Mouse (Mus musculus) megakaryocyte-erythroid progenitor cell, adult 5-6 weeks (primary cell): ENCODE results near the gene Dcaf1. TPM values are rescaled to one million over a fixed set of nuclear protein-coding genes. Genes with fewer than 3 reads are reported as not detected.

Experiments used
- ATAC-seq: replicated peaks from 2 replicates; pipeline ENCODE4 v1.8.0; 2016; ENCODE audit warnings: mild to moderate bottlenecking, inconsistent platforms; ENCODE audit not compliant: severe bottlenecking, poor library complexity, low FRiP score, low TSS enrichment
- total RNA-seq, 2 experiments: library from RNA; stranded (forward) in 1 of 2; stranded (reverse) in 1 of 2; fragments of 200-1000, 215-1000 nt in 1 of 2; fragments of >200 nt in 1 of 2; fragmentation: Nextera tagmentation in 1 of 2; gene quantifications; 2 replicates each; pipeline ENCODE4 v1.2.3; 2014 to 2017

Gene Dcaf1
- total RNA-seq, 2 experiments from 2014 or later, result 65.4 to 135 TPM

- ATAC-seq, result no peak
Observed at GRCm38 (mm10) chr9:106898901-106899300, 77.2 kb downstream of the Dcaf1 start.

GRCm38 (mm10) chr9:106901596-106901995 lies 79.9 kb downstream of the Dcaf1 start:
- ATAC-seq, result no peak

- no peak; the same call in 1 of the 2 replicates for ATAC-seq
Observed at GRCm38 (mm10) chr9:106903099-106903790, 81.6 kb downstream of the Dcaf1 start.

GRCm38 (mm10) chr9:106903791-106904134 lies 82.1 kb downstream of the Dcaf1 start:
- peak; percentile 72; the same call in 1 of the 2 replicates for ATAC-seq

- ATAC-seq, result no peak
Observed at GRCm38 (mm10) chr9:106906597-106906996, 84.9 kb downstream of the Dcaf1 start.

- ATAC-seq, result no peak
Observed at GRCm38 (mm10) chr9:106908174-106908573, 86.5 kb downstream of the Dcaf1 start.

- ATAC-seq, result no peak
Observed at GRCm38 (mm10) chr9:106908715-106909114, 87.0 kb downstream of the Dcaf1 start.

- ATAC-seq, result no peak
Observed at GRCm38 (mm10) chr9:106911624-106912023, 90.0 kb downstream of the Dcaf1 start.

- ATAC-seq, result no peak
Observed at GRCm38 (mm10) chr9:106913759-106914158, 92.1 kb downstream of the Dcaf1 start.

GRCm38 (mm10) chr9:106914878-106915277 lies 93.2 kb downstream of the Dcaf1 start:
- no peak for ATAC-seq

Other genes with a start within 250 kb of the Dcaf1 start
- not detected in 2 replicates for gene Iqcf6, start 195.3 kb upstream of the Dcaf1 start, total RNA-seq (2014; fragmentation: Nextera tagmentation)
- not detected in 2 replicates for gene Iqcf6, start 195.3 kb upstream of the Dcaf1 start, total RNA-seq (2017)
- not detected in 2 replicates for gene Grm2, start 165.8 kb upstream of the Dcaf1 start, total RNA-seq (2014; fragmentation: Nextera tagmentation)
- gene Grm2, start 165.8 kb upstream of the Dcaf1 start, total RNA-seq (2017), result not detected in 2 replicates
- 23.8 and 28.7 TPM in 2 replicates for gene Tex264, start 135.9 kb upstream of the Dcaf1 start, total RNA-seq (2014; fragmentation: Nextera tagmentation)
- 20.9 and 24.1 TPM in 2 replicates for gene Tex264, start 135.9 kb upstream of the Dcaf1 start, total RNA-seq (2017)
- gene Rad54l2, start 32.7 kb upstream of the Dcaf1 start, total RNA-seq (2014; fragmentation: Nextera tagmentation), result 15.9 and 22.7 TPM in 2 replicates
- 15.6 and 23.2 TPM in 2 replicates for gene Rad54l2, start 32.7 kb upstream of the Dcaf1 start, total RNA-seq (2017)
- 15.4 and 18.2 TPM in 2 replicates for gene Rbm15b, start 65.6 kb downstream of the Dcaf1 start, total RNA-seq (2014; fragmentation: Nextera tagmentation)
- 23.9 and 24.9 TPM in 2 replicates for gene Rbm15b, start 65.6 kb downstream of the Dcaf1 start, total RNA-seq (2017)
- 147 and 157 TPM in 2 replicates for gene Manf, start 70.1 kb downstream of the Dcaf1 start, total RNA-seq (2014; fragmentation: Nextera tagmentation)
- gene Manf, start 70.1 kb downstream of the Dcaf1 start, total RNA-seq (2017), result 144 and 187 TPM in 2 replicates